Mouse (Mus musculus) CH12.LX (cell line): ENCODE results near the gene Gsdma2.

Experiments used
- BHLHE40 ChIP-seq: IDR thresholded peaks from 2 replicates; pipeline ENCODE4 v1.6.1; 2011; ENCODE audit warnings: mild to moderate bottlenecking, low read depth, low read length, improper control_type of control experiment
- CTCF ChIP-seq, 2 experiments: IDR thresholded peaks in 1 of 2; conservative IDR thresholded peaks in 1 of 2; 2 replicates each; pipeline ENCODE4 v1.5.1; 2011 to 2012; ENCODE audit warnings: low read depth in 2 of 2, low read length in 2 of 2, improper control_type of control experiment in 1 of 2, inconsistent platforms in 1 of 2, mild to moderate bottlenecking in 1 of 2, moderate library complexity in 1 of 2
- ELF1 ChIP-seq: IDR thresholded peaks from 2 replicates; pipeline ENCODE4 v1.6.1; 2014; ENCODE audit warnings: low read depth, mild to moderate bottlenecking, inconsistent platforms, low read length, improper control_type of control experiment
- EP300 ChIP-seq: IDR thresholded peaks from 2 replicates; pipeline ENCODE4 v1.6.1; 2011; ENCODE audit warnings: low read length, improper control_type of control experiment
- ETS1 ChIP-seq: conservative IDR thresholded peaks from 2 replicates; pipeline ENCODE4 v1.6.1; 2012; ENCODE audit warnings: low read depth, mild to moderate bottlenecking, inconsistent platforms, low read length, improper control_type of control experiment, moderate library complexity
- GABPA ChIP-seq: IDR thresholded peaks from 2 replicates; pipeline ENCODE4 v1.6.1; 2012; ENCODE audit warnings: low read depth, low read length, improper control_type of control experiment, inconsistent platforms; ENCODE audit not compliant: insufficient replicate concordance
- JUND ChIP-seq: conservative IDR thresholded peaks from 2 replicates; pipeline ENCODE4 v1.6.1; 2011; ENCODE audit warnings: low read depth, low read length, improper control_type of control experiment
- NELFE ChIP-seq: IDR thresholded peaks from 2 replicates; pipeline ENCODE4 v1.6.1; 2011; ENCODE audit warnings: low read depth, low read length, improper control_type of control experiment
- POLR2A ChIP-seq: IDR thresholded peaks from 2 replicates; pipeline ENCODE4 v1.6.1; 2011; ENCODE audit warnings: low read depth, mild to moderate bottlenecking, improper control_type of control experiment, low read length
- RAD21 ChIP-seq: IDR thresholded peaks from 2 replicates; pipeline ENCODE4 v1.6.1; 2011; ENCODE audit warnings: low read depth, mild to moderate bottlenecking, low read length, improper control_type of control experiment, moderate library complexity
- USF1 ChIP-seq: IDR thresholded peaks from 2 replicates; pipeline ENCODE4 v1.6.1; 2014; ENCODE audit warnings: low read depth, mild to moderate bottlenecking, inconsistent platforms, low read length, improper control_type of control experiment
- ZC3H11A ChIP-seq: IDR thresholded peaks from 2 replicates; pipeline ENCODE4 v1.6.1; 2012; ENCODE audit warnings: low read depth, mild to moderate bottlenecking, inconsistent platforms, low read length, improper control_type of control experiment

- TF ChIP-seq CTCF (conservative IDR thresholded peaks at IDR 0.05 in 1 of 2, IDR thresholded peaks at IDR 0.05 in 1 of 2; ENCODE audit: low read depth in 2 of 2, low read length in 2 of 2), result no peak
- no peak for TF ChIP-seq BHLHE40
- TF ChIP-seq ZC3H11A, result no peak
- TF ChIP-seq ETS1, result no peak
- TF ChIP-seq ELF1, result no peak
- TF ChIP-seq USF1, result no peak
- TF ChIP-seq JUND, result no peak
- no peak for TF ChIP-seq EP300
- no peak for TF ChIP-seq POLR2A
- TF ChIP-seq GABPA, result no peak
- TF ChIP-seq NELFE, result no peak
- no peak for TF ChIP-seq RAD21
These were observed 40.4 kb downstream of the Gsdma2 start for GRCm38 (mm10) chr11:98686976-98687375.
